Mouse (Mus musculus): ENCODE measurements around the gene Serpine1.

Gene Serpine1

DNA sequence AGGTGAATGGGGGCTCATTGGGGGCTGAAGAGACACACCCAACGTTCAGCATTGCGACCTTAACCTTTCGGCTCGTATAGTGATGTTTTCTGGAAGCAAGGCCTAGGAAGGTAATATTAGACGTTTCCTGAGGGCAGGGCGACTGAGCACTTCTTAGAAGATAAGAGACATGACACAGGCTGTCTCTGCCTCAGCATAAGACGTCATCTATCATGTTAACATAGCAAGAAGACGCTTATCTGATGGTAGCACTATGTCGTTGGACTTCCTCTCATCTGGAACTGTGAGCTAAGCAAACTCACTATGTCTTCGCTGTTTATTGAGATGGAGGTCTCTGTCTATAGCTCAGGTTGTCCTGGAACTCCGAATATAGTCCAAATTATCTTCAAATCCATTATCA lies 26.4 kb upstream of the Serpine1 start:
- in situ Hi-C loops (cut with MboI; ENCODE audit: low sequenced_read_pairs), result no loop called here

DNA sequence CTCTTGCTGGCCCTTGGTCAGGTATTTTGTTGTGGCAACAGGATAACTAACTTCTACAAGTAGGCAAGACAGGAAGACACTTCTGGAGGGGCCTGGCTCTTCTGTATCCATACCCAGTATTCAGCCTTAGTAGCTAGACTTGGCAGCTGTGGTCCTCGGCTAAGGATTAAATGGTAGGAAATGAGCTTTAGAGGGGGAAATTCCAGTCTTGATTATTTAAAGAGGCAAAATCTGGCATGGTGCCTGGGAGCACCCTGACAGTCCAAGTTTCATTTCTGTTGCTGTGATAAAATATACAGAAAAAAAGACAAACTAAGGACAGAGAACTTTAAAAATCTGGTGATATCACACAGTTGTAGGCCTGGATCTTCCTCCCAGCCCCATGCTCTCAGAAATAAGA lies 24.0 kb upstream of the Serpine1 start:
- in situ Hi-C loops (cut with MboI; ENCODE audit: low sequenced_read_pairs), result no loop called here

DNA sequence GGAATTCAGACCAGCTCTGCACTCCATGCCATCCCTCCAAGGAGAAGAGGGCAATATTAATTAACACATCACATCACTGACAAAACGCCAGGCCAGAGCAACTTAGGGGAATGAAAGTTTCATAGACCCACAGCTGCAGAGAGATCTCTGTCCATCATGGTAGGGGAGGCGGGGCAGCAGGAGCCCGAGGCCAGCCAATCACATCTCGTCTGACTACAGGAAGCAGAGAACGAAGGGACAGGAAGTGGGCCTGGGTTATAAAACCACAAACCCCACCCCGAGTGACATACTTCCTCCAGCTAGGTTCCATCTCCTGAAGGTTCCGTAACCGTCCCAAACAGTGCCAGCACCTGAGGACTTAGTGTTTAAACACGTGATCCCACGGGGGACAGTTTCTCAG lies 23.1 kb upstream of the Serpine1 start:
- in situ Hi-C loops (cut with MboI; ENCODE audit: low sequenced_read_pairs), result no loop called here

DNA sequence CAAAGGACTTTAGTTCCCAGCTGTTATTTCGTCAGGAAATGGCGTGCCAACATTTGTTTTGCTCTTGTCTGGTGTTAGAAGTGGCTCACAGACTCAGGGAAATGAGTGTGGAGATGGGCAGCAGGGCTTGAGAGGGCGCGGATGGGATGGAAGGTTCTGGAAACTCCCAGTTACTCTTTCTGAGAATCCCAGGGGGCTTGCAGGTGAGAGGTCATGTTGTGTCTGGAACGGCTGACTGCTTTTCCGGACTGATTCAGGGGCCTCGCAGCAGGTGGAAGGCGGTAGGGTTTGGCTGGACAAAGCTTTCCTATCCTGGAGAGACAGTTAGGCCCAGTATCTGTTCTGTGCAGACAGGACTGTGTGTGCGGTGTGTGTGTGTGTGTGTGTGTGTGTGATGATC lies 21.7 kb upstream of the Serpine1 start:
- in situ Hi-C loops (cut with MboI; ENCODE audit: low sequenced_read_pairs), result no loop called here

DNA sequence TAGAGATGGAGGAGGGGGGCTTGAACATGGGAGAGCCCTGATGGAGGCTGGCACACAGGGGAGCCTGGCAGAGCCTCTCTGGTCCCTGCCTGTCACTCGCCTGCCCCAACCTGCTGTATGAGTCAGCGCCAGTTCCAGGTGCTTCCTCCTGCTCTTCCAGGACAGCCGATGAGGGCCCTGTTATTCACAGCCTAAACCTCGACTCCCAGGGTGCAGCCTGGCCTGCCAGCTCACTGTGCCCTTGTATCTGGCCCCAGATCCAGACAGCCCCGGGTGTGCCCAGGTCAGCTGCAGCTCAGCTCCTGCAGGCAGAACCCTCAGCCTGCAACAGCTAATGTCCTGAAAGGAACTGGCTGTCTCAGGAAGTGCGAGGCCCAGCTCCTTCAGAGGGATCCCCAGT lies 19.5 kb upstream of the Serpine1 start:
- in situ Hi-C loops (cut with MboI; ENCODE audit: low sequenced_read_pairs), result no loop called here

DNA sequence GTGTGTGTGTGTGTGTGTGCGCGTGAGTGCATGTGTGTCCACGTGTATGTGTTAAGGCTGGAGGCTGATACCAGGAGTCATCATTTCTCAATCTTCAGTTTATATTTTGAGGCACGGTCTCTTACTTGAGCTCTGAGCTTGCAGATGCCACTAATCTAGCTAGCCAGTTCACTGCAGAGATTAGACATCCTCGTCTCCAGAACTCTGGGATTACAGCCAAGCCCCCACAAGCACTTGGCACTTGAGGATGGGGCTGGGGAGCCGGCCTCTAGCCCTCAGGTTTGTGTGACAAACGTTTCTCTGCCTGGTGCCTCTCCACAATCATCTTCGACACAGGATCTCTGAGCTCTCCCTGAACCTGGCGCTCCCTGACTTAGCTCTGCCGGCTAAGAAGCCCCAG lies 18.8 kb upstream of the Serpine1 start:
- in situ Hi-C loops (cut with MboI; ENCODE audit: low sequenced_read_pairs), result no loop called here

DNA sequence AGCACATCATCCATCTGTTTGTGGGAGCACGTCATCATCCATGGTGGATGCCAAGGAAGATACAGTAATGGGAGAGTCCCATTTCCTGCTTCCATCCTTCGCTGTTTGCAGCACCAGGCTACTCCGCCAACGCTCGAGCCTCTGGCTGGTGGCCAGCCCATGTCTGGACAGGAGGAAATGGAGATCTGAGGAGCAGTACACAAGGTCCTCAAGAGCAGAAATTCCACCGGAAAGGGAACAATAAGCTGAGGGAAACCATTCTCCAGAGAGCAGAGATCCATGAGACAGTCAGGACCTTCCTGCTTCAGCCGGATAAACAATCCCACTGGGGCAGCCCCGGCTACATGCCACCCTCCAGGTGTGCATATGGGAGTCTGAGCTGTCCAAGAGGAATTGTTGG lies 15.3 kb upstream of the Serpine1 start:
- in situ Hi-C loops (cut with MboI; ENCODE audit: low sequenced_read_pairs), result no loop called here

DNA sequence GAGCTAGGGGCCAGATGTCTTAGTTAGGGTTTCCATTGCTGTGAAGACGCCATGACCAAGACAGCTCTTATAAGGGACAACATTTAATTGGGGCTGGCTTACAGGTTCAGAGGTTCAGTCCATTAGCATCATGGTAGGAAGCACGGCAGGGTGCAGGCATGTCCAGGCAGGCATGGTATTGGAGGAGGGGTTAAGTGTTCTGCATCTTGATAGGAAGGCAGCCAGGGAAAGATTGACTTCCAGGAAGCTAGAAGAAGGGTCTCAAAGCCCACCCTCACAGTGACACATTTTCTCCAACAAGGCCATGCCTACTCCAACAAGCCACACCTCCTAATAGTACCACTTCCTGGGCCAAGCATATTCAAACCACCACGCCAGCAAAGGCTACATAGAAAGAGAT lies 13.7 kb upstream of the Serpine1 start:
- in situ Hi-C loops (cut with MboI; ENCODE audit: low sequenced_read_pairs), result no loop called here

DNA sequence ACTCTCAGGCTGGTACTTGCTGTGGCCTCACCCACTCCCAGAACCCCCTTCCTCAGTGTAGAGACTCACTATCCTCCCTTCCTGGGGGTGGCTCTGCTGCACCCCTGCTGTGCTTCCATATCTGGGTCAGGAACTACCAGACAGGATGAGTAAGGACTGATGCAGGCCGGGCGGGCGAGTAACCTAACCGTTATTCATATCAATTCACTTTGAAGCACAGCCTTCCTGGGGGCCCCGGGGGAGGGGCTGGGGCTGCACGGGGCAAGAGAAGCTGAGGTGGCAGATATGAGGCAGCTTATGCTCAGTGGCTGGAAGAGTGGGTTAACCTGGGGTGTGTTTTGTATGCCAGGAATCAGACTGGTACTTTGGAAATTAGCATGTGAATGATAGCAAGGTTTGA lies 13.0 kb upstream of the Serpine1 start:
- in situ Hi-C loops (cut with MboI; ENCODE audit: low sequenced_read_pairs), result no loop called here

DNA sequence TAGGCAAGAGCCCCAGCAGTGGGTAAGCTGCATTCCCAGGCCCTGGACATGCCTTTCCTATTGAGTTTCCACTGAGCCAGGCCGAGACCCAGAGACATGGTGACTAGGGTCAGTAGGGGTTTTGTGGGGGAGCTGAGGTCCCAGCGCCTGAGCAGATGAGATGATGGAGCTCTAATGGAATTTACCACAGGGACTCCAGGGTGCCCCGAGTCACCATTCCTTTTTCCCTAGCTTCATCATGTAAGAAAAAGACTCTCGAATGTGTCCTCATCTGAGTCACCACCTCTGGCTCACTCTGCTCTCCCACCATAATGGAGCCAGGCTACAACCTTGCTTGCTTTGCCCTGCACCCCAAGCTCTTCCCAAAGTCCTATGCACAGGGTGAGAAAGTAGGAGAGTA lies 11.0 kb upstream of the Serpine1 start:
- in situ Hi-C loops (cut with MboI; ENCODE audit: low sequenced_read_pairs), result no loop called here

DNA sequence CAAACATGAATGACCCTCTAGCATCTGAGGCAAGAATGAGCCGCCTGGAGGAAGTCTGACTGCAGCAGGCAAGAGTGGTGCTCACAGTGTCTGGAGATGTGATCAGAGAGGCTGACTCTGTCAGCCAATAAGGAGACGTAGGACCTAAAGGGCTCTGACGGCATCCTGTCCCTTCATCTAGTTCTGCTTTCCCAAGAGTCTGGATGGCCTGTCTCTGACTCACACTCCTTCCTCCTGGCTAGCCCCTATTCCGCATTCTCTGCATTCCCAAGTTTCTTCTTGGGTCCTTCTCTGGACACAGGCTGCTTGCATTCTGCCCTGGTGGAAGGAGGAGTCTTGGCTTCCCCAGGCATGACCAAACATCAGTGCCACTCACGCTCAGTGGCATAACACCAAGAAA lies 7.8 kb upstream of the Serpine1 start:
- in situ Hi-C loops (cut with MboI; ENCODE audit: low sequenced_read_pairs), result no loop called here

DNA sequence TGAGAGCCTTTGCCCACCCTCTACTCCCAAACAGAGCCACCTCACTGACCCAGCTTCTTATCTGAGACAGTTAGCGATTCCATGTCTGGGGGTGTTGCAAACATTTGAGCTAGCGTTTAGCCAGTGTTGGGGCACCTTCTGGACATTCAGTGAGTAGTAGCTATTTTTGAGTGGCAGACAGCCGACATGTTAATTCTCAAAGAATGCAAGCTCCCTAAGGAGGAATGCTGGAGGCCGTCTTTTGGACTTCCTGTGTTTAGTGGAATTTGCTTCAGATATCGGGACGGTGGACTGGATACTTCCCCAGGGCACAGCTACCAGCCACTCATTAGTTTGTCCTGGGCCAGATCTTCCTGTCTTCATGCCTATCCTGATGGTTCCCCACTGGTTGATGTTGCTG lies 6.5 kb upstream of the Serpine1 start:
- in situ Hi-C loops (cut with MboI; ENCODE audit: low sequenced_read_pairs), result no loop called here

DNA sequence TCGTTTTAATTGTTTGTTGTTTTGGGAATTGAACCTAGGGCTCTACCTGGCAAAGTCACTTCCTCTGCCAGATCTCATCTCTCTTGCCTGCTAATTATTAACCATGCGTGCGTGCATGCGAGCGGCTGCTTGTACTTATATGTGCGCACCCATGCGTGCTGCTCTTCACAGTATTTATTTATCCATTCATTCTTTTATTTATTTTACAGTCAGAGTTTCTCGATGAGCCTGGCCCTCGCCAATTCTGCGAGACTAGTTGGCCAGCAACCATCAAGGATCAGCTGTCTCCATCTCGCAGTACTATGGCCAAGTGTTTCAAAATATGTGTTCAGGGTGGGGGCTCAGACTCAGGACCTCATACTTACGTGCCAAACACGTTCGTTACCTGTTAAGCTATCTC lies 6.0 kb upstream of the Serpine1 start:
- in situ Hi-C loops (cut with MboI; ENCODE audit: low sequenced_read_pairs), result no loop called here

DNA sequence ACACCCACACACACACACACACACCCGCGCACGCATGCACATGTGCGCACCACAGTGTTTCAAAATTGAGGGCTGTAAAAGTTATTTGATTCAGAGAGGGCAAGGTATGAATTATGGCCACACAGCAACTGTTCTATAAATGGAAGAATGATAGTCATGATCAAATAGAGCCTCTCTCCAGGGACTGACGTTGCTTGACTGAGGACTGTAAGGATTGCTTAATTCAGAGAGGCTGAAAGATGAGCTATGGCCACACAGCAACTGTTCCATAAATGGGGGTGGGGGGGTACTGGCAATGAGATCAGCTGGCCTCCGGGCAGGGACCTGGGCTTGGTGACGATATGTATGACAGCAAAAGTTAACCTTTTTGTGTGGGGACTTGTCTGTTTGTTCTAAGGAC lies 5.1 kb upstream of the Serpine1 start:
- in situ Hi-C loops (cut with MboI; ENCODE audit: low sequenced_read_pairs), result no loop called here

DNA sequence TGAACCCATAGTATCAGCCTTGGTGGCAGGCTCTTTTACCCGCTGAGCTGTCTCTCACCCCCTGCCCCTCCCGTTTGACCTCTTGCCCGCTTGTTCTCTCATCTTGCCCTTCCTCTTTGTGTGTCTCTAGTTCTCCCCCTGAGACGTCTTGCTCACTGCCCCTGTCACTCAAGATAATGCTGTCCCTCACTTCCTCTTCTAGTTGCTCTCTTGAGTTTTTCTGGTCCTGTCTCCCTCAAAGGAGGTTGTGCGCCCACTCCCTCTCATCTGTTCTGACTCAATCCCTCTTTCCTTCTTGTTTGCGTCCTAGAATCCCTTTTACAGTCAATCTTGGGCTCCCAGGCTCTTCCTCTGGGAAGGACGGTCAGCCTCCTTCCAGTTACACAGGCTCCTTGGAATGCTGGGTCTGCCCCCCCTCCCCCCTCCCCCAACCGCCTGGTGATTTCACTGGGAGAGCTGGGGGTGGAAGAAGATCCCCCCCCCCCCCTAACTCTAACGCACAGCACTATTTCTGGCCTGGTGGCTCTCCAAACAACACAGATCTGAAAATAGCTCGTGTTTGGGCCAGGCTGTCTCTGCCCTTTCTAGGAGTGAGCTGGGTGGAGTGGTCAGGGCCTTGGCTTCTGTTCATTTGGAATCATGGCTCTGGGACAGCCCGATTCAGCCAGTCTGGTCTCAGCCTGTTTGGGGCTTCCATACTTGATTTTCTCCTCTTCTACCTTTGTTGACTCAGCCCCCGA lies 4.3 kb upstream of the Serpine1 start:
- in situ Hi-C loops (cut with MboI; ENCODE audit: low sequenced_read_pairs), result no loop called here

DNA sequence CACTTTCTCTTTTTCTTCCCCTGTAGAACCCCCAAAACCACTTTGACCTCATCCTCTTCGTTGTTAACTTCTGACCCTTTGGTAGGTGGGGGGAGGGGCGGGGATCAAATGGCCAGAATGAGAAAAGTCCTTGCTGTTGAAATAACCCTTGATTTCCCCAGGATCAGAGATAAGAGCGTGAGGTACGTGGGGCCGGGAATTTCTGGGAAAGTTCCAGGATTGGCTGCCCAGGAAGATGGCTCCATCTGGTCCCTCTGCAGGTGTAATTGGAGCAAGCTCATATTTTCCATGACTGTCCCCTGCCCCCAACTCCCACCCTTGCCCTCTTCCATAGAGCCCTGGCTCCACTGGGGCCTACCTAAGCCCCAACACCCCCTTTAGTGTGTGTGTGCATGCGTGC lies 3.7 kb upstream of the Serpine1 start:
- in situ Hi-C loops (cut with MboI; ENCODE audit: low sequenced_read_pairs), result no loop called here

DNA sequence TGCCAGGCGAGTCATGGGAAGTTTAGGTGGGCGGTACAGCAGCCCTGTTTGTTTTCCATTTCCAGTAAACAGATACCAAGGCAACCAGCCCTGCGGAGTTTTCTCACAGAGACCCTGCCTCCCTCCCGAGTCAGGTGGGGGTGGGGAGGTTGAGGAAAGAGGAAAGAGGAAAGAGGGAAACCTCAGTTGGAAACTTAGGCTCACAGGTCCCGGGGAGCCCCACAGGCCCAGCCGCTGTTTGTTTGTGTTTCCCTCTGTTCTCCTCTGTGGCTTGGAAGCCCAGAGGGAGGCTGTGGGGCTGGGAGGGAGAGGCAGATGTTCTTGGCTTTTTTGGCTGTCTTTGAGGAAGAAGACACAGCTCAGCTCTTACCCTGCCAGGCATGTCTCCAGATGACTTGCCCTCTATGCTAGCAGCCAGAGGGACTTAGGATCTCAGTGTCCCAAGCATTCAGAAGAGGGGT lies 2.2 kb upstream of the Serpine1 start:
- in situ Hi-C loops (cut with MboI; ENCODE audit: low sequenced_read_pairs), result no loop called here

DNA sequence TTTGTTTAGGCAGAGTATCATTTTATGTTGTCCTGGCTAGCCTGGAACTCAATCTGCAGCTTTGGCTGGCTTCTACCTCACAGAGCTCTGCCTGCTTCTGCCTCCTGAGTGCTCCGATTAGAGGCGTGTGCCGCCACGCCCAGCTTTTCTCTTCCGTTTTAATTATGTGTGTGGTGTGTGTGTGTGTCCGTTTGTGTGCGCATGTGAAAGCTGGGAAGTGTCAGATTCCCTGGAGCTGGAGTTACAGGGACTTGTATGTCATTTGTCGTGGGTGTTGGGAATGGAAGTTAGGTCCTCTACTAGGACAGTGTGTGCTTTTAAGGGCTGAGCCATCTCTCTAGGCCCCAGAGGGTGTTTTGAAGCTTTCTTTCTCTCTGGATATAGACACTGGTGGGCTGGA lies 1.1 kb upstream of the Serpine1 start:
- in situ Hi-C loops (cut with MboI; ENCODE audit: low sequenced_read_pairs), result no loop called here

DNA sequence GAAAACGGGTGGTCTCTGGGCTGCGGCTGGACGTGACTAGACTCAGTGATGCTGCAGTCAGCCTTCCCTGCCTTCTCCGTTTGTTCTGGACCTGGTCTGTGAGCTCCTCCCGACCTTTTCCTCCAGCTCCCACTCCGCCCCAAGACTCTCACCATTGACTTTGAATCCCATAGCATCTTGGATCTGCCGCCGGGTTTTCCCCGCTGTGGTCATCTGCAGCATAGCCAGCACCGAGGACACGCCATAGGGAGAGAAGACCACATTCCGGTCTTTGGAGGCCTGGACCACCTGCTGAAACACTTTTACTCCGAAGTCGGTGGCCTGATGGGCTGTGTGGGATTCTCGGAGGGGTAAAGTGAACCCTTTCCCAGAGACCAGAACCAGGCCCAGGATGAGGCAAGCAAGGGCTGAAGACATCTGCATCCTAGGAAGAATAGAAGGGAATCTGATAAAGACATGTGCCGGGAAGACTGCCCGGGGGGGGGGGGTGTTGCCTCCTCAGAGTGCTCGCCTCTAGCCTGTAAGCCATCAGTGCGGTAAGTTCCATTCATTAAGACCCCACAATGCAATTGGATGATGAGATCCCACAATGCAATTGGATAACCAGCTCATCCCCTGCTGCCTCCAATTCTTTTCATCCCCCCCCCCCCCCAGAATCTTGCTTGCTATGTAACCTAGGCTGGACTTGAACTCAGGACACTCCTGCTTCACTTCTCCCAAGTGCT lies 1.0 kb downstream of the Serpine1 start:
- in situ Hi-C loops (cut with MboI; ENCODE audit: low sequenced_read_pairs), result no loop called here

DNA sequence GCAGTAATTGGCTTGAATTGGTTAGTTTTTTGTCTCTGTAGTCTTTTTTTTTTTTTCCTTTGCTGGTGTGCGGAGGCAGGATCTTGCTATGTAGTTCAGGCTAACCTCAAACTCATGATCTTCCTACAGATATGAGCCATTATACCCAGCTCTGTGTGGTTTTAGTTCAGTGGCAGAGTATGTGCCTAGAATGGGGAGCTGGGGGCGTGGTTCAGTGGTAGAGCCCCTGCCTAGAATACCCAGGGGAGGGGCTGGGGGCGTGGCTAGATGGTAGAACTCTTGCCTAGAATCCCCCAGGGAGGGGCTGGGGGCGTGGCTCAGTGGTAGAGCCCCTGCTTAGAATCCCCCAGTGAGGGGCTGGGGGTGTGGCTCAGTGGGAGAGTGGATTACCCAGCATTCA lies 3.4 kb downstream of the Serpine1 start:
- in situ Hi-C loops (cut with MboI; ENCODE audit: low sequenced_read_pairs), result no loop called here

DNA sequence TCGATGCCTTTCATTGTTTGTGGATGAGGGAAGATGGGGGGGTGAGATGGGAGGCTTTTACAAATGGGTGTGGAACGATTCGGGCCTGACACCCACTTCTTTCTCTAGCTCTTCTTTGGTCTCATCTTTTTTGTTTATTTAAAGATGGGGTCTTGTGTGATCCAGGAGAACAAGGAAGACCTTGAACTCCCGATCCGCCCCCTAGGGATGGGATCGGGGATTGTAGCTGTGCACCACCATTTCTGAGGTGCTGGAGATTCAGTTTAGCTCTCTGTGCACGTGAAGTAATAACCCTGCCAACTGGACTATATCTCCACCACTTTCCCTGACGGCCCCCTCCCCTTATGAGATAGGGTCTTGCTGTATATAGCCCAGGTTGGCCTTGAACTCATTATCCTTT lies 6.1 kb downstream of the Serpine1 start:
- in situ Hi-C loops (cut with MboI; ENCODE audit: low sequenced_read_pairs), result no loop called here

DNA sequence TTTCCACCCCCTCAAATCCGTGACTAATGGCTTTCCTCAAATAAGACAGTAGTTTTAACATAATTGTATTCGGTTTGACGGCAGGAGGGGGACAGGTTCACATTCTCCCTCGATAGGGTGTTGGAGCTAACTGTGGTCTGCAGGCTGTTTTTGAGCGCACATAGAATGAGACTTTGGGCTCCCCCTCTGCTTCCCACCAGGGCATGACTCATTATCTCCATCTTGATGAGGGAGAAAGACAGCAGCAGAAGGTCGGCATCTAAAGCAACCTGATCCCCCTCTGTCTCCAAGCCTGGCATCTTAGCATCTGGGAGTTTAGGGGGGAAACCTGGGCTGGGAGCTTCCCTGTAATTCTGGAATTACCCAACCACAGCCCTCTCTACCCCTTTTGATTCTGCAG lies 6.6 kb downstream of the Serpine1 start:
- in situ Hi-C loops (cut with MboI; ENCODE audit: low sequenced_read_pairs), result no loop called here

DNA sequence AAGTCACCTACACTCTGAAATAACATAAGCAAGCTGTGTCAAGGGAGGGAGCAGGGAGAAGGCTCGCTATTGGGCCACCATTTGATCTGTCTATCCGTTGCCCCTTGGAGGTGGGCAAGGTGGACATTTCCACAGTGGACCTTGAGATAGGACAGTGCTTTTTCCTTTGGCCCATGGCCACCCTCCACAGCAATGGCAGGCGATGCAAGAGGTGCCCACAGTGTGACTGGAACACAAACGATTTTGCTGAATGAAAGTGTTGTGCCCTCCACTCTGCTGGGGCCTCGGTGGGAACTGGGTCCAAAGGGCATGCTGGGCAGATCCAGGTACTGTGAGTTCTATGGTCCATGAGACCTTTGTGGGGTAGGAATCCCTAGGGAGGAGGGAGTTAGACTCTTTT lies 9.5 kb downstream of the Serpine1 start:
- in situ Hi-C loops (cut with MboI; ENCODE audit: low sequenced_read_pairs), result no loop called here
